Mouse (Mus musculus) bone marrow macrophage, adult 2 months (primary cell): Measurements from ENCODE around the gene Fam161a.

Experiments
- CTCF ChIP-seq: IDR thresholded peaks from 2 replicates; pipeline ENCODE4 v1.5.1; 2012; ENCODE audit warnings: low read depth, mild to moderate bottlenecking, low read length, moderate library complexity
- POLR2A ChIP-seq: IDR thresholded peaks from 2 replicates; pipeline ENCODE4 v1.6.1; 2012; ENCODE audit warnings: mild to moderate bottlenecking, low read depth, low read length, borderline replicate concordance

DNA sequence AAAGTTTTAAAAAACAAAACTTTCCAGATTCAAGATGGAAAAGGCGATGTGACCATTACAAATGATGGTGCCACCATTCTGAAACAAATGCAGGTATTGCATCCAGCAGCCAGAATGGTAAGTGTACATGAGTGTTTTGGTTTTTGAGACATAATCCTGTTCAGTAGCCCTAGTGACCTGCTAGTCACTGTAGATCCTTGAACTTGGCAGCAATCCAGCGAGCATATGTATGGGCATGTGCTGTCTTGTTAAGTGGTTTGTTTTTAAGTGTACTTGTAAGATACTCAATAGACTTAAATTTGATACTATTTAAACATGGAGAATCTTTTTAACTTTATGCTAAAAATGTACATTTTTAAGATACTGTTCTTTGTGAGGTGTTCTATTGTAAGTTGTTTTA is 13.1 kb upstream of the Fam161a start:
- TF ChIP-seq POLR2A = no peak
- TF ChIP-seq CTCF = no peak
